Mouse (Mus musculus) heart, embryonic 15.5 days (tissue): ENCODE measurements around the gene Gpd1. TPM values are rescaled to one million over a fixed set of nuclear protein-coding genes. Genes with fewer than 3 reads are reported as not detected.
A peak's percentile ranks its signal among the peaks of the same experiment; 100 is the strongest.
"Not testable (repeated sequence)": the region's sequence is repeated elsewhere in the genome, so short reads cannot be mapped to it uniquely, and the experiment has no call there.

ENCODE experiments used
- ATAC-seq: fragments of 200-750 bp; cut with Nextera tagmentation; replicated peaks from 2 replicates; pipeline ENCODE4 v1.8.0; 2017; ENCODE audit warnings: low read depth, moderate TSS enrichment; ENCODE audit not compliant: insufficient number of reproducible peaks, insufficient read depth, low FRiP score
- H3K27ac ChIP-seq: fragments of 300-500 bp; sonication (generic); 2 replicates; pipeline ENCODE4 v1.5.1; 2015; ENCODE audit warnings: mild to moderate bottlenecking, inconsistent platforms
- H3K27me3 ChIP-seq: fragments of 300-500 bp; sonication (generic); 2 replicates; pipeline ENCODE4 v1.6.1; 2015; ENCODE audit warnings: inconsistent platforms
- H3K36me3 ChIP-seq: fragments of 300-500 bp; sonication (generic); 2 replicates; pipeline ENCODE4 v1.6.1; 2015; ENCODE audit warnings: mild to moderate bottlenecking, inconsistent platforms
- H3K4me1 ChIP-seq: fragments of 300-500 bp; sonication (generic); replicated peaks from 2 replicates; pipeline ENCODE4 v1.6.1; 2015; ENCODE audit warnings: inconsistent platforms
- H3K4me2 ChIP-seq: fragments of 300-500 bp; sonication (generic); 2 replicates; pipeline ENCODE4 v1.6.1; 2015; ENCODE audit warnings: inconsistent platforms, mild to moderate bottlenecking, moderate library complexity
- H3K4me3 ChIP-seq: fragments of 300-500 bp; sonication (generic); 2 replicates; pipeline ENCODE4 v1.5.1; 2015; ENCODE audit warnings: mild to moderate bottlenecking, inconsistent platforms
- H3K9ac ChIP-seq: fragments of 300-500 bp; sonication (generic); 2 replicates; pipeline ENCODE4 v1.6.1; 2015; ENCODE audit warnings: mild to moderate bottlenecking, inconsistent platforms
- H3K9me3 ChIP-seq: fragments of 300-500 bp; sonication (generic); replicated peaks from 2 replicates; pipeline ENCODE4 v1.6.1; 2016; ENCODE audit warnings: inconsistent platforms
- WGBS: fragments of 180-500 bp; shearing (Covaris S2); methylation state at CpG from one replicate; pipeline ENCODE4 v1.1.7; 2015; ENCODE audit warnings: mixed read lengths; 5-methylcytosine and 5-hydroxymethylcytosine counted together
- polyA plus RNA-seq: library from polyadenylated mRNA; unstranded; fragments of >200 nt; fragmentation: Nextera tagmentation; extraction: Ambion mirVana; gene quantifications from 2 replicates; pipeline ENCODE4 v1.2.1, GENCODE M21; 2015

Gpd1 gene
- polyA plus RNA-seq, 1 experiment from 2014 or later: 1.6 TPM

GRCm38 (mm10) chr15:99723120-99723514 lies 5.8 kb downstream of the Gpd1 start:
- Histone ChIP-seq H3K9ac (peak overlapping the region; percentile 59; the same call in 1 of the 2 replicates), H3K27ac (peak overlapping the region; percentile 97), H3K4me3 (peak overlapping the region; percentile 100), H3K36me3 (peaks cover 8% of the 10 kb centered on the region), H3K9me3 (no peaks in the 10 kb centered on the region), H3K27me3 (no peaks in the 10 kb centered on the region), H3K4me2 (peak overlapping the region; percentile 73), H3K4me1 (peaks cover 39% of the 10 kb centered on the region)
- ATAC-seq: no peak
- WGBS: 54% methylated on average over 10 of the region's 10 CpGs

- Histone ChIP-seq H3K9me3 (no peaks in the 10 kb centered on the region), H3K4me3 (peak overlapping the region; percentile 100), H3K9ac (peak overlapping the region; percentile 59), H3K4me2 (peak overlapping the region; percentile 73), H3K36me3 (peaks cover 14% of the 10 kb centered on the region), H3K4me1 (peaks cover 39% of the 10 kb centered on the region), H3K27ac (peak overlapping the region; percentile 97), H3K27me3 (no peaks in the 10 kb centered on the region)
- ATAC-seq: 0 out of 2 replicates have a peak, but pooled peaks have one; percentile 7
- 12% methylated on average over 11 of the region's 11 CpGs for WGBS
Measured at GRCm38 (mm10) chr15:99723515-99724291, 6.4 kb downstream of the Gpd1 start.

GRCm38 (mm10) chr15:99724292-99725021 lies 7.1 kb downstream of the Gpd1 start:
- peak; percentile 50 for ATAC-seq
- WGBS: 5% methylated on average over 16 of the region's 16 CpGs
- peak overlapping the region; percentile 73 for H3K4me2 ChIP-seq
- peak overlapping the region; percentile 59 for H3K9ac ChIP-seq
- peaks cover 21% of the 10 kb centered on the region for H3K36me3 ChIP-seq
- peak overlapping the region; percentile 100 for H3K4me3 ChIP-seq
- H3K27me3 ChIP-seq: no peaks in the 10 kb centered on the region
- H3K27ac ChIP-seq: peak overlapping the region; percentile 97
- peaks cover 39% of the 10 kb centered on the region for H3K4me1 ChIP-seq
- H3K9me3 ChIP-seq: 0 out of 2 replicates have a peak, but pooled peaks cover 4% of the 10 kb centered on the region

- peak within 1 kb of the TSS; percentile 98 for H3K27ac ChIP-seq
- WGBS: under 1% methylated on average over 66 of the region's 68 CpGs
- peak within 1 kb of the TSS; percentile 73 for H3K4me2 ChIP-seq
- peaks cover 24% of the 10 kb centered on the region for H3K36me3 ChIP-seq
- peak; percentile 91 for ATAC-seq
- H3K9me3 ChIP-seq: 0 out of 2 replicates have a peak, but pooled peaks cover 4% of the 10 kb centered on the region
- H3K9ac ChIP-seq: peak within 1 kb of the TSS; percentile 98
- peak within 1 kb of the TSS; percentile 100 for H3K4me3 ChIP-seq
- no peaks in the 10 kb centered on the region for H3K27me3 ChIP-seq
- H3K4me1 ChIP-seq: peaks cover 39% of the 10 kb centered on the region
Measured at GRCm38 (mm10) chr15:99725341-99726155, 8.2 kb downstream of the Gpd1 start, which contains the start of gene Cox14. Gene Cox14 (plus strand): TSS chr15:99725618.

GRCm38 (mm10) chr15:99726549-99726948 lies 9.2 kb downstream of the Gpd1 start:
- no peak for ATAC-seq
- H3K27ac ChIP-seq: peak overlapping the region; percentile 98; the same call in 1 of the 2 replicates
- WGBS: 59% methylated on average over 2 of the region's 2 CpGs

GRCm38 (mm10) chr15:99727039-99727438 lies 9.7 kb downstream of the Gpd1 start:
- not testable (repeated sequence) for ATAC-seq, H3K9ac ChIP-seq, H3K4me3 ChIP-seq, H3K9me3 ChIP-seq, H3K27me3 ChIP-seq, H3K27ac ChIP-seq
- H3K4me2 ChIP-seq: peak overlapping the region; percentile 73; the same call in 1 of the 2 replicates
- peaks cover 36% of the 10 kb centered on the region for H3K4me1 ChIP-seq
- 87% methylated on average over 4 of the region's 5 CpGs for WGBS
- peaks cover 24% of the 10 kb centered on the region for H3K36me3 ChIP-seq

More at GRCm38 (mm10) chr15:99726549-99726948, 9.2 kb downstream of the Gpd1 start:
- Histone ChIP-seq H3K4me3 (peak overlapping the region; percentile 100), H3K9ac (peak overlapping the region; percentile 98), H3K36me3 (peaks cover 24% of the 10 kb centered on the region), H3K9me3 (0 out of 2 replicates have a peak, but pooled peaks cover 4% of the 10 kb centered on the region), H3K4me2 (peak overlapping the region; percentile 73), H3K4me1 (peaks cover 39% of the 10 kb centered on the region), H3K27me3 (no peaks in the 10 kb centered on the region)

GRCm38 (mm10) chr15:99727525-99727924 lies 10.2 kb downstream of the Gpd1 start:
- no peak overlapping the region for H3K9ac ChIP-seq
- 95% methylated on average over 12 of the region's 12 CpGs for WGBS
- ATAC-seq: no peak

GRCm38 (mm10) chr15:99728211-99728610 lies 10.9 kb downstream of the Gpd1 start:
- Histone ChIP-seq H3K27ac (no peak overlapping the region), H3K9ac (no peak overlapping the region), H3K27me3 (no peaks in the 10 kb centered on the region), H3K4me1 (peaks cover 25% of the 10 kb centered on the region), H3K4me2 (no peak overlapping the region), H3K9me3 (0 out of 2 replicates have a peak, but pooled peaks cover 4% of the 10 kb centered on the region), H3K36me3 (peaks cover 30% of the 10 kb centered on the region), H3K4me3 (no peak overlapping the region)
- ATAC-seq: no peak
- WGBS: 94% methylated on average over 5 of the region's 5 CpGs

More at GRCm38 (mm10) chr15:99727525-99727924, 10.2 kb downstream of the Gpd1 start:
- no peaks in the 10 kb centered on the region for H3K27me3 ChIP-seq
- H3K36me3 ChIP-seq: peaks cover 24% of the 10 kb centered on the region
- H3K4me2 ChIP-seq: no peak overlapping the region
- H3K9me3 ChIP-seq: 0 out of 2 replicates have a peak, but pooled peaks cover 4% of the 10 kb centered on the region
- no peak overlapping the region for H3K4me3 ChIP-seq
- no peak overlapping the region for H3K27ac ChIP-seq
- H3K4me1 ChIP-seq: peaks cover 31% of the 10 kb centered on the region

- H3K9me3 ChIP-seq: 0 out of 2 replicates have a peak, but pooled peaks cover 4% of the 10 kb centered on the region
- no peaks in the 10 kb centered on the region for H3K27me3 ChIP-seq
- peaks cover 15% of the 10 kb centered on the region for H3K4me1 ChIP-seq
- H3K9ac ChIP-seq: no peak overlapping the region
- no peak overlapping the region for H3K27ac ChIP-seq
- no peak overlapping the region for H3K4me2 ChIP-seq
- H3K36me3 ChIP-seq: peaks cover 32% of the 10 kb centered on the region
- H3K4me3 ChIP-seq: no peak overlapping the region
- no peak for ATAC-seq
- WGBS: 91% methylated on average over 4 of the region's 4 CpGs
Measured at GRCm38 (mm10) chr15:99729056-99729783, 11.9 kb downstream of the Gpd1 start.

GRCm38 (mm10) chr15:99731167-99731566 lies 13.9 kb downstream of the Gpd1 start:
- 89% methylated on average over 2 of the region's 2 CpGs for WGBS
- ATAC-seq: no peak
- Histone ChIP-seq H3K9me3 (0 out of 2 replicates have a peak, but pooled peaks cover 4% of the 10 kb centered on the region), H3K9ac (no peak overlapping the region), H3K4me3 (no peak overlapping the region), H3K4me1 (peaks cover 7% of the 10 kb centered on the region), H3K27me3 (no peaks in the 10 kb centered on the region), H3K27ac (no peak overlapping the region), H3K4me2 (no peak overlapping the region), H3K36me3 (peaks cover 42% of the 10 kb centered on the region)
